Mouse (Mus musculus) cortical plate, adult 2 months (tissue): ENCODE measurements around the gene Oaz1.

Experiments
- CTCF ChIP-seq: fragments of 200-500 bp; IDR thresholded peaks from 2 replicates; pipeline ENCODE4 v1.5.1; 2011; ENCODE audit warnings: mild to moderate bottlenecking, control low read depth, low read length; ENCODE audit not compliant: insufficient read depth; ENCODE audit errors: extremely low read depth
- POLR2A ChIP-seq: fragments of 200-500 bp; IDR thresholded peaks from 2 replicates; pipeline ENCODE4 v1.6.1; 2011; ENCODE audit warnings: mild to moderate bottlenecking, low read length, control low read depth; ENCODE audit not compliant: insufficient read depth; ENCODE audit errors: extremely low read depth

DNA sequence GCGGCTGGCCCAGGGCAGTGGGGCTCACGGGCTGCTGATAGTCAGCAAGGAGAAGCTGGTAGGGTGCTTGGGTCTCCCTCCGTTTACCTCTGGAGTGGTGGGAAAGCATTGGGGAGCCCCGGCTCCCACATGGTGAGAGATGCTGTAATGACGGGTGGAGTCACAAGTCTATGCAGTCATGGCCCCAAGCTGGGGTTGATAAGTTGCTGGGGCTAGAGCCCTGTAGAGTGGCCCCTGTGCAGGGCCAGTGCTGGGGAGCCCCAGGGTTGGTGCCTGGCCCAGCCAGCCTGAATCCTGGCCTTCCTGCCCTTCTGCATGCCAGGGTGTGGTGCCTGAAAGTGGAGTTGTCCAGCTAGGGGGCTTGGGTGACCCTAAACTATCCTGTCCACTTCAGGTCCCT, 35.8 kb downstream of the Oaz1 start:
- TF ChIP-seq POLR2A: no peak
- no peak for TF ChIP-seq CTCF
